Mouse (Mus musculus) erythroblast, adult 5-6 weeks (primary cell): ENCODE data around the gene Zfp648. TPM values are rescaled to one million over a fixed set of nuclear protein-coding genes. Genes with fewer than 3 reads are reported as not detected.

ENCODE experiments used
- ATAC-seq: replicated peaks from 2 replicates; pipeline ENCODE4 v1.8.0; 2016; ENCODE audit warnings: moderate number of reproducible peaks, mild to moderate bottlenecking, moderate TSS enrichment, inconsistent platforms; ENCODE audit not compliant: poor library complexity, low FRiP score, severe bottlenecking
- total RNA-seq, 2 experiments: library from RNA; stranded (forward) in 1 of 2; stranded (reverse) in 1 of 2; fragments of 150-400 nt in 1 of 2; fragments of 200-764, 138-1000 nt in 1 of 2; gene quantifications; 2 replicates each; pipeline versions ENCODE4 v1.2.3 to v1.2.4; 2015 to 2017; ENCODE audit warnings: low replicate concordance in 2 of 2

Gene Zfp648
- total RNA-seq, 2 experiments from 2014 or later: not detected

DNA sequence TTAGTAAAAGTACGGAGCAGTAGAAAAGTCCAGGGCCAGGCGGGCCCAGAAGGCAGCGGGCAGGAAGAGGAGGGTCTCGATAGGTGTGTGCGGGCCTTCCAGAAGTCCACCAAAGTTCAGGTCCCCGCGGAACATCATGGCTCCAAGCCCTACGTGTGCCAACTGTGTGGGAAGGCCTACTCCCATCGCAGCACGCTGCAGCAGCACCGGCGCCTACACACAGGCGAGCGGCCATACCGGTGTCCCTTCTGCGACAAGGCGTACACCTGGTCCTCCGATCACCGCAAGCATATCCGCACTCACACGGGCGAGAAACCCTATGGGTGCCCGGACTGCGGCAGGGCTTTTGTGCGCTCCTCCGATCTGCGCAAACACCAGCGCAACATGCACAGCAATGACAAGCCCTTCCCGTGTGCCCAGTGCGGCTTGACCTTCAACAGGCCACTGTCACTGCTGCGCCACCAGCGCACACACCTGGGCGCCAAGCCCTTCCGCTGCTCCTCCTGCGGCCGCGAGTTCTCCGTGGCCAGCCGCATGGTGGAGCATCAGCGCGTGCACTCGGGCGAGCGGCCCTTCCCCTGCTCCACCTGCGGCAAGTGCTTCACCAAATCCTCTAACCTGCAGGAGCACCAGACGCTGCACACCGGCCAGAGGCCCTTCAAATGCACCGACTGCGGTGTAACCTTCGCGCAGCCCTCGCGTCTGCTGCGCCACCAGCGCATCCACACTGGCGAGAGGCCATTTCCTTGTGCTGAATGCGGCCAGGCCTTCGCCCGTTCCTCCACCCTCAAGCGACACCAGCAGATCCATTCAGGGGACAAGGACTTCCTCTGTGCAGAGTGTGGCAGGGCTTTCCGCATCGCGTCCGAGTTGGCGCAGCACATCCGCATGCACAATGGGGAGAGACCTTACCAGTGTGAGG, 3.9 kb downstream of the Zfp648 start:
- ATAC-seq: no peak

DNA sequence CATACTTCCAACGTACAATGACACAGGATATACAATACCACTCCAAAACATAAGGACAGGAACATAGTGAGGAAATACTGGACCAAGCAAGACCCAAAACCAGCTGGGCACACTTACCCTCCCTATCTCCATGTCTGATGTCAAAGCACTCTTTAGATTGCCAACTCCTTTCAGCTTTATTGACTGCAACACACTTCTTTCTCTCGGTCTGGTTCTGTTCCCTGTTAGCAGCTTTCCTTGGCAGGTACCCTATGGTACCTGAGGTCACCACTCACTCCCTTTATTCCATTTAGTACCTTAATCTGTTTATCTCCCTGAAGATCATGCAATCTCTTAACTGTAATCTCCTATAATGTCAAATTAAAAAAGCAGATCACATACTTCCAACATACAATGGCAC, 19.0 kb downstream of the Zfp648 start:
- no peak for ATAC-seq

- no peak for ATAC-seq
Observed at GRCm38 (mm10) chr1:154220566-154220965, 19.6 kb downstream of the Zfp648 start.

DNA sequence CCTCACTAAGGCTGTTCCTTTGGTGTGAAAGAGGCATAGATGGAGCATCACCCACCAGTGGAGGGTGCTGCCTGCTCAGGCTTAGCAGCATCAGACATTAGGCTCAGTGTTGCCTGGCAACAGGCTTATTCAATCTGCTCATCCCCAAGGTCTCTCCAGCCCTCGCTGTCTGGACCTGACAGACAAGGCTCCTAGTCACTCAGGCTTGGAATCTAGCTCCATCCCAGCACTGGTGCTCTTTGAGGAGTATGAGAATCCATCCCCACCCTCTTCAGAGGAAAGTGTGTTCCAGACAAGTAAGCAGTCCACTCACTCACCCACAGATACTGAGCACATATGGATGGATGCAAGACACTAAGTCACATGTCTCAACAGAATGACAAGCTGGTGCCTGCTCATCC, 22.8 kb downstream of the Zfp648 start:
- ATAC-seq: no peak

GRCm38 (mm10) chr1:154232594-154232993, 31.6 kb downstream of the Zfp648 start:
- ATAC-seq: no peak

DNA sequence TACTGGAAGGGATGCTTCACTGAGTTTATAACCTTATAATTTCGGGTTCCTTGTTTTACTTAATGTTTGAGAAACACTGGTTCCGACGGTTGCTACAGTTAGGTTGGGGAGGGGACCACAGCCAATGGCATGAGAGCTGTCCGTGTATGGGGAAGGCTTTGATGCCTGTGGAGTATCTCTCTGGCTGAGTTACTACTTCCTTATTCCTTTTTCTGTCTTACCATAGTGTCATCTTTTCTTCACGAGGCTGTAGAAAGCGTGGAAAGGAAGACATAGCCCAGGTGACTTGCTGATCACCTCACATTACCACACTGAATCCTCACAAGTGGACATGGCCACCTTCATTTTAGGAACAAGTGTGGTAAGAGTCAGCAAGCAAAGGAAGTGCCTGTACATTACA, 32.0 kb downstream of the Zfp648 start:
- no peak for ATAC-seq

DNA sequence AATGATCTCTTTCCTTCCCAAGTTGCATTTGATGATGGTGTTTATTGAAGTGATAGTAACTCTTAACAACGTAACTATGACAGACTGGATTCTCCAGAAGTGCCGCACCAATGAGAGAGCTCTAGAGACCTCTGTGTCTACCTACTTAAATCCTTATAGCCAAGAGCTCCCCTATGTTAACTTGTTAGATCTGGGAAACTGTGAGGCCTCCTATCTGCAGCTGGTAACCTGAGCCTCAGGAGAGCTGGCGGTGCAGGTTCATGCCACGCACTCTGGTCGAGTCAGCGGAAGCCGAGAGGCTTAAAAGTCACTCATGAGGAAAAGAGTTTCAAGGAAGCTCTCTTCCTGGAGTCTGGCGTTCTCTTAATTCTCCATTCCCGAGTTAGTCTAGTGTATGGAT, 33.8 kb downstream of the Zfp648 start:
- ATAC-seq: no peak

DNA sequence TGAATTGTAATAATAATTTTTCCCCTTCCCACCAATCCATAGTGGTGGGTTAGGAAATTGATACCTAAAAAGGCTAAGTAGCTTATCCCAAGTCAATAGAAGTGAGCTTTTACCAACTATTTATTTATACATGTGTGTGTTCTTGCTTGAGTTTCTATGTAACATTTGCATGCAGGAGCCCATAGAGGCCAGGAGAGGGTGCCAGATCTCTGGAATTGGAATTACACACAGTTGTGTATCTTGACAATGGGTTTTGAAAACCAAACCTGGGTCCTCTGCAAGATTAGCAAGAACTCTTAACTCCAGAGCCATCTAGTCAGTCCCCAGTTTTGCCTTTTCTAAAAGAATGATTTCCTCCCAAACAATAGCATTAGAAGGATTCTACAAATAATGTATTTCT, 37.9 kb downstream of the Zfp648 start:
- ATAC-seq: no peak

- no peak for ATAC-seq
Observed at GRCm38 (mm10) chr1:154251186-154251585, 50.2 kb downstream of the Zfp648 start.

DNA sequence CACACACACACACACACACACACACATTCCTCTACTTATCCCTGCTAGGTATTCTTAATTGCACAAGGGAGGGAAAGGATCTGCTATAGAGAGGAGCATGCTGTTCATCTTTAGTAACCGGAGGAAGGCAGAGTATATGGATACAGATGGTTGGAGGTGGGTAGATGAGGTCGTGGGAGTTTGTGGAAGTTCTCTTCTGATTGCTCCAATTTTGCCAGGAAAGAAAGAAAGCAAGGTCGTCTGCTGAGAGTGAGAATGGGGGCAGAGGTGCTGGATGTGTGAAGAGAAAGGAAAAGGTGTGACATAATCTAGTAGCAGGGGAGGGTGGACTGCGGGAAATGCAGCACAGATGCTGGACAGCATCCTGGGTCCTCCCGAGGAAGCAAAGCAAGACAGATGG, 51.8 kb downstream of the Zfp648 start:
- ATAC-seq: no peak
